Mouse (Mus musculus): Measurements from ENCODE around the gene Dag1.

DNA sequence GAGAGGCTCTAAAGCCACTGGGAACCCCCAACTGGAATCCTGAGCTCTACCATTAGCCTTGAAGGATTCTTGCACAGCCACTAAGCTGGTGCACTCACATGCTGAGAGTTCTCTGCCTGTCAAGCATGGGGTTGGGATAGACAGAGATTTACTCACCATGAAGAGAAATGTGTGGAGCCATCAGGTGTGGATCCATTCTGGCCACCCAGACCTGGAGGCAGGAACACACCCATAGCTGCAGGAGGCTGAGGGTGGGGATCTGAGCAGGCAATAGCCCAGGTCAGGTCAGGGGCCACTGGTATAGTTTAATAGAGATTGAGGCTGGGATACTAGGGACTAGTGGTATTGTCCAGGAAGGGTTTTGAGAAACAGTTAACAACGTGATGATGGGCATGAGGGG is 41.4 kb upstream of the Dag1 start:
- TF ChIP-seq MAFK (IDR thresholded peaks at IDR 0.05; ENCODE audit: insufficient read depth, low read depth, low read length) (no peak), ZNF384 (IDR thresholded peaks at IDR 0.05; ENCODE audit: low read depth, low read length) (no peak)

Data from ES-E14 (cell line).